Mouse (Mus musculus): ENCODE data around the gene Fbxw7.

Gene Fbxw7

GRCm38 (mm10) chr3:84814762-84815381 is at the start of gene Fbxw7:
Fbxw7 (plus strand) TSS chr3:84815268.
- peak; percentile 39 for DNase-seq (ENCODE audit: inconsistent ontology term)

- no peak for DNase-seq (ENCODE audit: inconsistent ontology term)
Observed at GRCm38 (mm10) chr3:84768940-84769339, 46.1 kb upstream of the Fbxw7 start.

- DNase-seq (ENCODE audit: inconsistent ontology term): peak; percentile 73
Observed at GRCm38 (mm10) chr3:84769411-84769810, 45.7 kb upstream of the Fbxw7 start.

- no peak for DNase-seq (ENCODE audit: inconsistent ontology term)
Observed at GRCm38 (mm10) chr3:84770518-84770917, 44.5 kb upstream of the Fbxw7 start.

GRCm38 (mm10) chr3:84771980-84772379 is 43.1 kb upstream of the Fbxw7 start:
- DNase-seq (ENCODE audit: inconsistent ontology term): no peak

GRCm38 (mm10) chr3:84774246-84775066 is 40.6 kb upstream of the Fbxw7 start:
- DNase-seq (ENCODE audit: inconsistent ontology term): peak; percentile 31

GRCm38 (mm10) chr3:84775067-84775423 is 40.0 kb upstream of the Fbxw7 start:
- no peak for DNase-seq (ENCODE audit: inconsistent ontology term)

GRCm38 (mm10) chr3:84775577-84775976 is 39.5 kb upstream of the Fbxw7 start:
- DNase-seq (ENCODE audit: inconsistent ontology term): no peak

GRCm38 (mm10) chr3:84776084-84776483 is 39.0 kb upstream of the Fbxw7 start:
- no peak for DNase-seq (ENCODE audit: inconsistent ontology term)

- DNase-seq (ENCODE audit: inconsistent ontology term): no peak
Observed at GRCm38 (mm10) chr3:84787914-84788313, 27.2 kb upstream of the Fbxw7 start.

GRCm38 (mm10) chr3:84804036-84804435 is 11.0 kb upstream of the Fbxw7 start:
- no peak for DNase-seq (ENCODE audit: inconsistent ontology term)

- no peak for DNase-seq (ENCODE audit: inconsistent ontology term)
Observed at GRCm38 (mm10) chr3:84806206-84806605, 8.9 kb upstream of the Fbxw7 start.

- no peak for DNase-seq (ENCODE audit: inconsistent ontology term)
Observed at GRCm38 (mm10) chr3:84807826-84808225, 7.2 kb upstream of the Fbxw7 start.

- DNase-seq (ENCODE audit: inconsistent ontology term): peak; percentile 14
Observed at GRCm38 (mm10) chr3:84808906-84809305, 6.2 kb upstream of the Fbxw7 start.

- DNase-seq (ENCODE audit: inconsistent ontology term): no peak
Observed at GRCm38 (mm10) chr3:84810803-84811202, 4.3 kb upstream of the Fbxw7 start.

GRCm38 (mm10) chr3:84813436-84814156 is 1.5 kb upstream of the Fbxw7 start:
- DNase-seq (ENCODE audit: inconsistent ontology term): no peak

GRCm38 (mm10) chr3:84814157-84814761 is 809 bp upstream of the Fbxw7 start:
- peak; percentile 100 for DNase-seq (ENCODE audit: inconsistent ontology term)

- peak; percentile 49 for DNase-seq (ENCODE audit: inconsistent ontology term)
Observed at GRCm38 (mm10) chr3:84815461-84815860, 393 bp downstream of the Fbxw7 start.

- DNase-seq (ENCODE audit: inconsistent ontology term): no peak
Observed at GRCm38 (mm10) chr3:84816951-84817350, 1.9 kb downstream of the Fbxw7 start.

GRCm38 (mm10) chr3:84820654-84821201 is 5.7 kb downstream of the Fbxw7 start:
- peak; percentile 28 for DNase-seq (ENCODE audit: inconsistent ontology term)

- no peak for DNase-seq (ENCODE audit: inconsistent ontology term)
Observed at GRCm38 (mm10) chr3:84825990-84826389, 10.9 kb downstream of the Fbxw7 start.

- DNase-seq (ENCODE audit: inconsistent ontology term): no peak
Observed at GRCm38 (mm10) chr3:84826405-84826804, 11.3 kb downstream of the Fbxw7 start.
